Mouse (Mus musculus) lung, postnatal 0 days (tissue): Measurements from ENCODE around the gene Osbpl6.

ENCODE experiments used
- CTCF ChIP-seq: IDR thresholded peaks from 2 replicates; pipeline ENCODE4 v1.5.1; 2016; ENCODE audit warnings: antibody characterized with exemption, mild to moderate bottlenecking
- EP300 ChIP-seq: IDR thresholded peaks from 2 replicates; pipeline ENCODE4 v1.6.1; 2016; ENCODE audit warnings: antibody characterized with exemption, mild to moderate bottlenecking, control low read depth

GRCm38 (mm10) chr2:76524451-76524850 lies 118.1 kb downstream of the Osbpl6 start:
- TF ChIP-seq CTCF (no peak), EP300 (no peak)
